Mouse (Mus musculus): ENCODE measurements around the gene Gm21834. TPM values are rescaled to one million over a fixed set of nuclear protein-coding genes. Genes with fewer than 3 reads are reported as not detected.

The Gm21834 gene
- total and polyA plus RNA-seq, 3 experiments, result not detected

DNA sequence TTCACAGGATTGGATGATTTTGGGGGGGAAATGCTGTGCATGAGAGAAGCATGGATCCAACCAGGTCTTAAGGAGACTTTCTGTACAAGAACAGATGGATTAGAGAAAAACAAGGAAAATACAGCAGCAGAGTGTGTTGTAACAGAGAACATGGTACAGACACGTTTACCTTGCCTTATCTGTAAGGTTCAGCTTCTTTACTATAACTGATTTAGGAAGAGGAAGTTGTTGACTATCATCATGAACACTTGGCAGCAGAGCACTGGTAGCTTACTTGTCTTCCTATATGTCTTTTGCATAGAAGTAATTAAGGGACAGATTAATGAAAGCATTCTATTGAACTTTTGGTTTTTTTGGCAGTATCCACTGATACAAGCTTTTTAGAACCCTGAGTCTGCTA lies 16.0 kb upstream of the Gm21834 start:
- no peak for TF ChIP-seq ZMIZ1 (IDR thresholded peaks at IDR 0.05; ENCODE audit: low read depth, low read length)
- TF ChIP-seq ZKSCAN1 (IDR thresholded peaks at IDR 0.05; ENCODE audit: borderline replicate concordance, low read depth, low read length), result no peak
- no peak for TF ChIP-seq ELF1 (IDR thresholded peaks at IDR 0.05; ENCODE audit: low read depth, low read length)
- TF ChIP-seq ZC3H11A (IDR thresholded peaks at IDR 0.05; ENCODE audit: low read depth, low read length), result no peak
- TF ChIP-seq USF1 (IDR thresholded peaks at IDR 0.05; ENCODE audit: low read depth, low read length), result no peak
- TF ChIP-seq MYC (IDR thresholded peaks at IDR 0.05; ENCODE audit: low read depth, low read length), result no peak
- no peak for TF ChIP-seq CTCF (conservative IDR thresholded peaks at IDR 0.05 in 1 of 2, IDR thresholded peaks at IDR 0.05 in 1 of 2; ENCODE audit: low read depth in 2 of 2, low read length in 2 of 2)
- no peak for TF ChIP-seq E2F4 (IDR thresholded peaks at IDR 0.05; ENCODE audit: insufficient replicate concordance, low read depth, low read length)
- TF ChIP-seq CHD1 (IDR thresholded peaks at IDR 0.05; ENCODE audit: low read depth, low read length), result no peak
- TF ChIP-seq TCF12 (IDR thresholded peaks at IDR 0.05; ENCODE audit: low read depth, low read length), result no peak
- TF ChIP-seq MAFK (IDR thresholded peaks at IDR 0.05; ENCODE audit: insufficient replicate concordance, low read length), result no peak
- H3K9me3 ChIP-seq (replicated peaks; ENCODE audit: low read length), result no peaks in the 10 kb centered on the region
- no peaks in the 10 kb centered on the region for H3K27me3 ChIP-seq (replicated peaks)
- in situ Hi-C loops (cut with MboI; ENCODE audit: low pct_ligation_motif_present, low pct_unique_long_range_greater_than_20kb, low sequenced_read_pairs) (no loop called here), dilution Hi-C loops (cut with MboI; ENCODE audit: extremely low pct_ligation_motif_present, extremely low pct_unique_long_range_greater_than_20kb, low sequenced_read_pairs) (no loop called here)
- H3K9ac ChIP-seq (ENCODE audit: insufficient read depth, low read depth), result no peak overlapping the region
- H3K36me3 ChIP-seq (replicated peaks in 1 of 2; ENCODE audit: control insufficient read depth in 1 of 2, insufficient read depth in 1 of 2, low read length in 1 of 2), result no peaks in the 10 kb centered on the region
- H3K27ac ChIP-seq (ENCODE audit: insufficient read depth, low read depth), result no peak overlapping the region
- no peak for DNase-seq (ENCODE audit: extremely low read depth)
- H3K4me2 ChIP-seq (ENCODE audit: insufficient read depth, low read depth, poor library complexity, severe bottlenecking), result no peak overlapping the region
- no peaks in the 10 kb centered on the region for H3K79me2 ChIP-seq (replicated peaks; ENCODE audit: control insufficient read depth, extremely low read depth, insufficient read depth, poor library complexity, severe bottlenecking)
- no peak overlapping the region for H3K4me3 ChIP-seq (replicated peaks in 1 of 3; ENCODE audit: low read depth in 2 of 3, low read length in 2 of 3, poor library complexity in 1 of 3)
- H3K4me1 ChIP-seq (ENCODE audit: control insufficient read depth in 1 of 2, insufficient read depth in 2 of 2), result peaks cover 0 to 14% of the 10 kb centered on the region in 2 experiments; a peak in 2 of 4 replicates

DNA sequence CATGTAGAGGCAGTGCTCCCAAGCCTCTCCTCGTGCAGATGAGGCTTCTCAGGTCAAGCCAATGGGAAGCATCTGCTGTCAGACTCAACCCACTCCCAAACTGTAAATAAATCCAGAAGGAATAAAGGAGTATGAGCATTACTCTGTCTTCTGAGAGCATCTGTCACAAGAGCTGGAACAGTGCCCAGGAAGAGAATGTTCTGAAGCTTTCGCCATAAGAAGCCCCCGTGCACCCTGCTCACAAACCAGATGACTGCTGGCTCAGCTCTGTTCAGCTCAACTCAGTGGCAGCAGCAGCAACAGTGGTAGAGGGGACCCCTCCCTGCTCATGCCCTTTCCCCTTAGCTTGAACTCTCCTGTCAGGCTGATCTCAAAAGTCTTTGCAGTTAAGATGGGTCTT lies 47.2 kb downstream of the Gm21834 start:
- no peak overlapping the region for H3K27ac ChIP-seq (ENCODE audit: insufficient read depth, low read depth)
- TF ChIP-seq ZMIZ1 (IDR thresholded peaks at IDR 0.05; ENCODE audit: low read depth, low read length), result no peak
- no peak for TF ChIP-seq IRF4 (IDR thresholded peaks at IDR 0.05; ENCODE audit: low read depth, low read length)
- TF ChIP-seq CTCF (conservative IDR thresholded peaks at IDR 0.05 in 1 of 2, IDR thresholded peaks at IDR 0.05 in 1 of 2; ENCODE audit: low read depth in 2 of 2, low read length in 2 of 2), result no peak
- TF ChIP-seq GABPA (IDR thresholded peaks at IDR 0.05; ENCODE audit: insufficient replicate concordance, low read depth, low read length), result no peak
- no peak for TF ChIP-seq JUND (conservative IDR thresholded peaks at IDR 0.05; ENCODE audit: low read depth, low read length)
- H3K9ac ChIP-seq (ENCODE audit: insufficient read depth, low read depth), result no peak overlapping the region
- no peak overlapping the region for H3K4me2 ChIP-seq (ENCODE audit: insufficient read depth, low read depth, poor library complexity, severe bottlenecking)
- in situ Hi-C loops (cut with MboI; ENCODE audit: low pct_ligation_motif_present, low pct_unique_long_range_greater_than_20kb, low sequenced_read_pairs), result no loop called here
- H3K79me2 ChIP-seq (replicated peaks; ENCODE audit: control insufficient read depth, extremely low read depth, insufficient read depth, poor library complexity, severe bottlenecking), result no peaks in the 10 kb centered on the region
- no peak for DNase-seq (ENCODE audit: extremely low read depth)
- dilution Hi-C loops (cut with MboI; ENCODE audit: extremely low pct_ligation_motif_present, extremely low pct_unique_long_range_greater_than_20kb, low sequenced_read_pairs), result no loop called here
- H3K4me3 ChIP-seq (replicated peaks in 1 of 3; ENCODE audit: low read depth in 2 of 3, low read length in 2 of 3, poor library complexity in 1 of 3), result no peak overlapping the region
- H3K36me3 ChIP-seq (replicated peaks in 1 of 2; ENCODE audit: control insufficient read depth in 1 of 2, insufficient read depth in 1 of 2, low read length in 1 of 2), result no peaks in the 10 kb centered on the region
- H3K9me3 ChIP-seq (replicated peaks; ENCODE audit: low read length), result no peaks in the 10 kb centered on the region
- H3K27me3 ChIP-seq (replicated peaks), result no peaks in the 10 kb centered on the region
- no peaks in the 10 kb centered on the region for H3K4me1 ChIP-seq (ENCODE audit: control insufficient read depth in 1 of 2, insufficient read depth in 2 of 2)

Other genes starting within 250 kb of the Gm21834 start
- not detected in 2 replicates for gene Vmn2r120, start 196.7 kb downstream of the Gm21834 start, total RNA-seq (2012; rRNA removed)
- gene Vmn2r120, start 196.7 kb downstream of the Gm21834 start, total RNA-seq (2014; rRNA removed), result not detected in 2 replicates
- 0.05 TPM in 1 of 2 replicates, not detected in the other for gene Vmn2r120, start 196.7 kb downstream of the Gm21834 start, polyA plus RNA-seq (2012; ENCODE audit: insufficient read length, low read depth)
- gene Cntnap5c, start 27.4 kb upstream of the Gm21834 start, total RNA-seq (2012; rRNA removed), result not detected in 2 replicates
- not detected in 2 replicates for gene Cntnap5c, start 27.4 kb upstream of the Gm21834 start, total RNA-seq (2014; rRNA removed)
- gene Cntnap5c, start 27.4 kb upstream of the Gm21834 start, polyA plus RNA-seq (2012; ENCODE audit: insufficient read length, low read depth), result not detected in 2 replicates

Measured in CH12.LX (cell line).